Mouse (Mus musculus) CH12.LX (cell line): Measurements from ENCODE around the gene Slc6a11. TPM values are rescaled to one million over a fixed set of nuclear protein-coding genes. Genes with fewer than 3 reads are reported as not detected.

Source experiments
- DNase-seq: peaks from one replicate; pipeline ENCODE4 v3.0.0-alpha.2; 2013; ENCODE audit errors: extremely low read depth
- H3K27ac ChIP-seq: 2 replicates; pipeline ENCODE4 v1.5.1; 2012; ENCODE audit warnings: low read depth, mild to moderate bottlenecking, control low read depth, moderate library complexity; ENCODE audit not compliant: insufficient read depth
- H3K27me3 ChIP-seq: replicated peaks from 2 replicates; pipeline ENCODE3; 2012; ENCODE audit warnings: inconsistent platforms
- H3K36me3 ChIP-seq, 2 experiments: replicated peaks in 1 of 2; 2 replicates each; pipeline versions ENCODE3 to v1.6.1; 2012; ENCODE audit warnings: inconsistent platforms in 1 of 2, low read length in 1 of 2, mild to moderate bottlenecking in 1 of 2, mixed read lengths in 1 of 2, moderate library complexity in 1 of 2; ENCODE audit not compliant: control insufficient read depth in 1 of 2, insufficient read depth in 1 of 2
- H3K4me1 ChIP-seq, 2 experiments: 2 replicates each; pipeline ENCODE4 v1.6.1; 2012; ENCODE audit warnings: inconsistent platforms in 1 of 2, moderate library complexity in 1 of 2; ENCODE audit not compliant: insufficient read depth in 2 of 2, control insufficient read depth in 1 of 2
- H3K4me2 ChIP-seq: 2 replicates; pipeline ENCODE4 v1.6.1; 2012; ENCODE audit warnings: low read depth, mild to moderate bottlenecking, control low read depth; ENCODE audit not compliant: poor library complexity, insufficient read depth, severe bottlenecking
- H3K4me3 ChIP-seq, 3 experiments: fragments of 150-350 bp in 1 of 3; sonication (generic) in 1 of 3; replicated peaks in 1 of 3; 2 replicates each; pipeline versions ENCODE3 to v1.5.1; 2011 to 2012; ENCODE audit warnings: low read depth in 2 of 3, low read length in 2 of 3, mild to moderate bottlenecking in 2 of 3, moderate library complexity in 2 of 3, control low read depth in 1 of 3, improper control_type of control experiment in 1 of 3, inconsistent platforms in 1 of 3, mixed read lengths in 1 of 3; ENCODE audit not compliant: poor library complexity in 1 of 3
- H3K79me2 ChIP-seq: replicated peaks from 2 replicates; pipeline ENCODE4 v1.6.1; 2012; ENCODE audit warnings: mild to moderate bottlenecking, moderate library complexity; ENCODE audit not compliant: control insufficient read depth, poor library complexity, insufficient read depth, severe bottlenecking; ENCODE audit errors: extremely low read depth
- H3K9ac ChIP-seq: 2 replicates; pipeline ENCODE4 v1.6.1; 2012; ENCODE audit warnings: low read depth, mild to moderate bottlenecking, control low read depth, moderate library complexity; ENCODE audit not compliant: insufficient read depth
- H3K9me3 ChIP-seq: replicated peaks from 2 replicates; pipeline ENCODE3; 2012; ENCODE audit warnings: low read length, inconsistent platforms, mixed read lengths
- BHLHE40 ChIP-seq: IDR thresholded peaks from 2 replicates; pipeline ENCODE4 v1.6.1; 2011; ENCODE audit warnings: mild to moderate bottlenecking, low read depth, low read length, improper control_type of control experiment
- CHD2 ChIP-seq: IDR thresholded peaks from 2 replicates; pipeline ENCODE4 v1.6.1; 2011; ENCODE audit warnings: low read length, improper control_type of control experiment
- E2F4 ChIP-seq: IDR thresholded peaks from 2 replicates; pipeline ENCODE4 v1.6.1; 2011; ENCODE audit warnings: low read depth, low read length, improper control_type of control experiment; ENCODE audit not compliant: insufficient replicate concordance
- ELF1 ChIP-seq: IDR thresholded peaks from 2 replicates; pipeline ENCODE4 v1.6.1; 2014; ENCODE audit warnings: low read depth, mild to moderate bottlenecking, inconsistent platforms, low read length, improper control_type of control experiment
- GABPA ChIP-seq: IDR thresholded peaks from 2 replicates; pipeline ENCODE4 v1.6.1; 2012; ENCODE audit warnings: low read depth, low read length, improper control_type of control experiment, inconsistent platforms; ENCODE audit not compliant: insufficient replicate concordance
- HCFC1 ChIP-seq: IDR thresholded peaks from 2 replicates; pipeline ENCODE4 v1.6.1; 2012; ENCODE audit warnings: low read depth, mild to moderate bottlenecking, inconsistent platforms, low read length, improper control_type of control experiment
- JUN ChIP-seq: IDR thresholded peaks from 2 replicates; pipeline ENCODE4 v1.6.1; 2011; ENCODE audit warnings: low read depth, mild to moderate bottlenecking, low read length, improper control_type of control experiment, moderate library complexity; ENCODE audit not compliant: insufficient read depth
- JUND ChIP-seq: conservative IDR thresholded peaks from 2 replicates; pipeline ENCODE4 v1.6.1; 2011; ENCODE audit warnings: low read depth, low read length, improper control_type of control experiment
- MAX ChIP-seq: IDR thresholded peaks from 2 replicates; pipeline ENCODE4 v1.6.1; 2011; ENCODE audit warnings: low read length, improper control_type of control experiment
- MYC ChIP-seq: IDR thresholded peaks from 2 replicates; pipeline ENCODE4 v1.6.1; 2011; ENCODE audit warnings: low read depth, mild to moderate bottlenecking, improper control_type of control experiment, low read length
- NRF1 ChIP-seq: IDR thresholded peaks from 2 replicates; pipeline ENCODE4 v1.6.1; 2014; ENCODE audit warnings: low read depth, mild to moderate bottlenecking, inconsistent platforms, low read length, improper control_type of control experiment, moderate library complexity
- POLR2A ChIP-seq: IDR thresholded peaks from 2 replicates; pipeline ENCODE4 v1.6.1; 2011; ENCODE audit warnings: low read depth, mild to moderate bottlenecking, improper control_type of control experiment, low read length
- RCOR1 ChIP-seq: conservative IDR thresholded peaks from 2 replicates; pipeline ENCODE4 v1.6.1; 2012; ENCODE audit warnings: low read depth, mild to moderate bottlenecking, inconsistent platforms, low read length, improper control_type of control experiment
- SMC3 ChIP-seq: IDR thresholded peaks from 2 replicates; pipeline ENCODE4 v1.6.1; 2011; ENCODE audit warnings: low read depth, low read length, improper control_type of control experiment
- TCF12 ChIP-seq: IDR thresholded peaks from 2 replicates; pipeline ENCODE4 v1.6.1; 2014; ENCODE audit warnings: low read depth, mild to moderate bottlenecking, inconsistent platforms, low read length, improper control_type of control experiment
- UBTF ChIP-seq: IDR thresholded peaks from 2 replicates; pipeline ENCODE4 v1.6.1; 2012; ENCODE audit warnings: low read depth, mild to moderate bottlenecking, inconsistent platforms, low read length, improper control_type of control experiment, moderate library complexity
- USF2 ChIP-seq: conservative IDR thresholded peaks from 2 replicates; pipeline ENCODE4 v1.6.1; 2011; ENCODE audit warnings: low read depth, low read length, improper control_type of control experiment
- ZMIZ1 ChIP-seq: IDR thresholded peaks from 2 replicates; pipeline ENCODE4 v1.6.1; 2012; ENCODE audit warnings: low read depth, mild to moderate bottlenecking, inconsistent platforms, low read length, improper control_type of control experiment
- ZNF384 ChIP-seq: IDR thresholded peaks from 2 replicates; pipeline ENCODE4 v1.6.1; 2012; ENCODE audit warnings: low read depth, low read length, improper control_type of control experiment, inconsistent platforms
- dilution Hi-C: fragments of 300-500 bp; cut with MboI; formaldehyde crosslinking; loops from 2 replicates; pipeline ENCODE4 v1.14.3; 2020; ENCODE audit warnings: low sequenced_read_pairs; ENCODE audit not compliant: extremely low pct_unique_long_range_greater_than_20kb, extremely low pct_ligation_motif_present
- in situ Hi-C: fragments of 300-500 bp; cut with MboI; formaldehyde crosslinking; loops from 3 replicates; pipeline ENCODE4 v1.14.3; 2019; ENCODE audit warnings: low sequenced_read_pairs, low pct_ligation_motif_present, low pct_unique_long_range_greater_than_20kb, mixed read lengths
- polyA plus RNA-seq: library from polyadenylated mRNA; unstranded; fragments of >175 nt; gene quantifications from 2 replicates; pipeline ENCODE4 v1.2.1, GENCODE M21; 2012; ENCODE audit warnings: low read depth; ENCODE audit not compliant: insufficient read length
- total RNA-seq, 2 experiments: library from RNA; depleted of rRNA; stranded (reverse); fragments of 300-350 nt in 1 of 2; fragments of >200 nt in 1 of 2; gene quantifications; 2 replicates each; pipeline ENCODE4 v1.2.3; 2012 to 2014

Slc6a11 gene
- total and polyA plus RNA-seq, 3 experiments, result not detected

DNA sequence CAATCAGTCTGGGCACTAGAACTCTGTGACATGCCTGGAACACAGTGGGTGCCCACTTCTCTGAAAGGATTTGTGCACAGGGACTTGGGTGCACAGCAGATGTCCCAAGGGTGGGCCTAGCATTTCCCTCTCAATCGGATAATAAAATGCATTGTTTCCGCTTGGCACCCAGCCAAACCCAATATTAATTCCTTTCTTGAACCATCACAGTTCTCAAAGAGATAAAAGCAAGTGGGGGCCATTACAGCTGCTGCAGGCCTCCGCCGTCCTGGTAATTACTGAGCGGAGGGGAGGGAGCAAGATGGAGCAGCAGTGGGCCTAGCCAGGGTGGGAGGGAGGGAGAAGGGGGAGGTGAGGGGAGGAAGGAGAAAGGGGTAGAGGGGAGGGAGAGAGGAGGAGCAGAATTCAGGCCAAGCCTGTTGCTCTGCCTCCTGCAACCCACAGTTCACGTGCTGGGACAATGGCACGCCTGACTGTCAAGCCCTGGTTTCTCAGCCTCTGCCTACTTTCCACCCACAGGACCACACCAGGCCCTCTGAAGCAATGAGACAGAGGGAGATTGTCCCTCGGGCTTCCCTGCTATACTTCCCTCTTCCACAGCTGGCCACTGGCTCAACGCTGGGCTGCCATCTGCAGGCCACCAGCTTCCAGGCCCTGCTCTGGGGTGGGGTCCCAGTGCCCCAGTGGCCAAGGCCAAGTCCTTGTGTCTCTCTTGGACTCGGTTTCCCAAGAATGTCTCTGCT is 166.4 kb downstream of the Slc6a11 start:
- no peaks in the 10 kb centered on the region for H3K9me3 ChIP-seq
- H3K27me3 ChIP-seq, result peaks cover 80% of the 10 kb centered on the region
- no peak overlapping the region for H3K27ac ChIP-seq
- DNase-seq, result no peak
- dilution Hi-C loops, result no loop called here
- H3K4me1 ChIP-seq, result peaks cover 0 to 10% of the 10 kb centered on the region in 2 experiments; a peak in 1 of 4 replicates
- H3K36me3 ChIP-seq, result no peaks in the 10 kb centered on the region
- no peak overlapping the region for H3K9ac ChIP-seq
- no peak overlapping the region for H3K4me2 ChIP-seq
- no peaks in the 10 kb centered on the region for H3K79me2 ChIP-seq
- in situ Hi-C loops, result no loop called here
- H3K4me3 ChIP-seq, result no peak overlapping the region
- TF ChIP-seq GABPA (no peak), ZNF384 (no peak), UBTF (no peak), ZMIZ1 (no peak), ELF1 (no peak), MYC (no peak), MAX (no peak), CHD2 (no peak), JUN (no peak), RCOR1 (no peak), BHLHE40 (no peak), TCF12 (no peak), HCFC1 (no peak), NRF1 (no peak), USF2 (no peak), JUND (no peak), E2F4 (no peak), POLR2A (no peak), SMC3 (no peak)
- TF ChIP-seq, all 38 proteins: peak for 0

Other genes with a start within 250 kb of the Slc6a11 start
- not detected in 2 replicates for gene Atp2b2, start 88.6 kb upstream of the Slc6a11 start, total RNA-seq (2012; rRNA removed)
- not detected in 2 replicates for gene Atp2b2, start 88.6 kb upstream of the Slc6a11 start, total RNA-seq (2014; rRNA removed)
- not detected in 2 replicates for gene Atp2b2, start 88.6 kb upstream of the Slc6a11 start, polyA plus RNA-seq
- gene Slc6a1, start 151.4 kb downstream of the Slc6a11 start, total RNA-seq (2012; rRNA removed), result 0.04 TPM in 1 of 2 replicates, not detected in the other
- not detected in 2 replicates for gene Slc6a1, start 151.4 kb downstream of the Slc6a11 start, total RNA-seq (2014; rRNA removed)
- not detected in 2 replicates for gene Slc6a1, start 151.4 kb downstream of the Slc6a11 start, polyA plus RNA-seq